Mouse (Mus musculus) testis, adult 2 months (tissue): ENCODE data around the gene Pim1.

Source experiments
- CTCF ChIP-seq: fragments of 200-500 bp; IDR thresholded peaks from 2 replicates; pipeline ENCODE4 v1.5.1; 2012; ENCODE audit warnings: low read depth, mild to moderate bottlenecking, inconsistent platforms, low read length, moderate library complexity; ENCODE audit not compliant: control insufficient read depth, insufficient read depth, insufficient replicate concordance
- POLR2A ChIP-seq: fragments of 200-500 bp; IDR thresholded peaks from 2 replicates; pipeline ENCODE4 v1.6.1; 2012; ENCODE audit warnings: low read depth, mild to moderate bottlenecking, inconsistent platforms, low read length, moderate library complexity; ENCODE audit not compliant: control insufficient read depth

DNA sequence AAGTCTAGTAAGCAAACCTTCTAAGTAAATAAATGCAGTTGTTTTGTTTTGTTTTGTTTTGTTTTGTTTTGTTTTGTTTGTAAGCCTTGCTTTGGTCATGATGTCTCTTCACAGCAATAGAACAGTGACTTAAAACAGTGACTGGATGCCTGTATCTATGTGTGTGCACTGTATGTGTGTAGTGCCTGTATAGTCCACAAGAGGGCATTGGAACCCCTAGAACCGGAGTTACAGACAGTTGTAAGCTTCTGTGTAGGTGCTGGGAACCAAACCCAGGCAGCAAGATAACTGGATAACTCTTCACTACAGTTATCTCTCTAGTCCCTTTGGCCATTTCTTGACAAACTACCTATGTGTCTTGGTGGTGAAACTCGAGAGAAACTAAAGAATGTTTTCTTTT, 35.1 kb downstream of the Pim1 start:
- TF ChIP-seq POLR2A (no peak), CTCF (no peak)
